Mouse (Mus musculus) cortical plate, adult 2 months (tissue): ENCODE data around the gene Rabgef1.

Source experiments
- CTCF ChIP-seq: fragments of 200-500 bp; IDR thresholded peaks from 2 replicates; pipeline ENCODE4 v1.5.1; 2011; ENCODE audit warnings: mild to moderate bottlenecking, control low read depth, low read length; ENCODE audit not compliant: insufficient read depth; ENCODE audit errors: extremely low read depth
- POLR2A ChIP-seq: fragments of 200-500 bp; IDR thresholded peaks from 2 replicates; pipeline ENCODE4 v1.6.1; 2011; ENCODE audit warnings: mild to moderate bottlenecking, low read length, control low read depth; ENCODE audit not compliant: insufficient read depth; ENCODE audit errors: extremely low read depth

- TF ChIP-seq CTCF (no peak), POLR2A (no peak)
These were observed 1.4 kb downstream of the Rabgef1 start for GRCm38 (mm10) chr5:130173012-130173411.
